Mouse (Mus musculus) adrenal gland, adult 8-10 months (tissue): Measurements from ENCODE around the gene Zcchc24. TPM values are rescaled to one million over a fixed set of nuclear protein-coding genes. Genes with fewer than 3 reads are reported as not detected.
A peak's percentile ranks its signal among the peaks of the same experiment; 100 is the strongest.

Experiments
- DNase-seq: peaks from one replicate; pipeline ENCODE4 v3.0.0; 2022
- total RNA-seq, 4 experiments: library from RNA; stranded (reverse); gene quantifications; 2 replicates each; pipeline ENCODE4 v1.2.4; 2022

Gene Zcchc24
- total RNA-seq, 4 experiments from 2014 or later, result 17.8 to 25.0 (median 21.1) TPM

GRCm38 (mm10) chr14:25774100-25774499 lies 5.3 kb upstream of the Zcchc24 start:
- DNase-seq, result no peak

DNA sequence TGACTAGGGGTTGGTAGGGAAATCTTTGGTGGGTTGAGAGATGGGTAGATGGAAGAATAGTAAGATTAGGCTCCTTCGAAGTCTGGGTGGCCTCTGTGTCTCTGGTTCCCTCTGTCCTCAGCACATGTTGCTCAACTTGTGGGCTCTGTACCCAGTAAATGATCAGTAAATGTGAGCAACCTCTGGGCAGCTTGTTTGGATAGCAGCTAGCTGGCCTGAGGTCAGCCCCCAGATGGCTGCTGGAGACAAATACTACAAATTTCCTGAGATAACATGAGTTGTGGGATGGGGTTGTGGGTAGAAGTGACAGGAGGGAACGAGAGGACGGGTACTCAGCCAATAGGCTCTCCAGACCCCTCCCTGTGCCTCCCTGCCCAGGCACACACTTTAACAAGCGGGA lies 4.2 kb upstream of the Zcchc24 start:
- no peak for DNase-seq

DNA sequence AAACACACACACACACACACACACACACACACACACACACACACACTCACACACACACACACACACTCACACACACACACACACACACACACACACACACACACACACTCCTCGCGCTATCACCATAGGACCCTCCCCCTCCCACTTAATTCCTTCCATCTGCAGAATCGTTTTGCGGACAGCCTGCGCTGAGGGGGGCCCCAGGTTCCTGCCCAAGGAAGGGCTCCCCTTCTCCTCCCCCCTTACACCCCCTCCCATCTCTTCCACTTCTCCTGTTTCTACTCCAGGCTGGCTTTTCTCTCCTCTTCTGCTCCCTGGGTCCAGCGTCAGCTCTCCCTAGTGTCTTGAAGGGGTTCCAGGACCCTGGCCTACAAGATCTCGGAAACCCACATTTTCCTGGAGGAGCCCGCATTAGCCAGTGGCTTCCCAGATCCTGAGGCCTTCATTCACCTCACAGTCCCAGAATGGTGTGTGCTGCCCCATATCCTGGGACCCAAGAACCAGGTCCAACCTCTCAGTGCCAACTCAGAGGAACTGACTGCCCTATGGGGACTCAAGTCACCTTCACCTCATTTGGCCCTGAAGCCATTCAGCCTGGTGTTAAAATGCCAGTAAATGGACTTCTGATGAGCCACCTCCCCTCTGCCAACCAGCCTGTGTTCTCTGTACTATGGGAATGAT lies 927 bp upstream of the Zcchc24 start:
- DNase-seq, result no peak

DNA sequence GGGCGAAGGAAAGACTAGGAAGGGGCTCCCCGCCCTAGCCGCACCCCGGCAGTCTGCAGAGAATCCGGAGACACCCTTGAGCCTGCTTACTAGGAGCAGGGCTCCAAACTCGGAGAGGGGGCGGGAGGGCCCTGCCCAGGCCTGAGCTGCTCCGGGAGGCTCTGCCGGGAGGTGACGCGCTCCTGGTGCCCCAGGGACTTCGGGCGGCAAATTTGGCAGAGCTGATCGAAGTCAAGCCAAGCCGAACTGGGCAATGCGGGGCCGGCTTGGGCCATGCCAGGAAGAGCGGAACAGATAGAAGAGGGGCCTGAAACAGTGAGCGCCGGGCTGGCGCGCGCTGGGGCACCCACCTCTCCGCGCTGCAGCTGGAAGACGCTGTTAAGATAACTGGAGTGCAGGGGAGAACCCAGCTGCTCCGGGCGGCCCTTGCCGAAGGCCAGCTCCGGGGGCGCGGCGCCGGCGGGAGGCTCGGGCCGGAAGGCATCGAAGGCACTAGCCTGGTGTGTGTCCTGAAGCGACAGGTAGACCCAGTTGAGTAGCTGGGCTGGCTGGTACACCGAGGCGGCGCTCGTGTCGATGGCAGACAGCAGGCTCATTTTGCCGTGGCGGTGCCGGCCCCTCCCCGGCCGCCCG lies 462 bp downstream of the Zcchc24 start:
- peak; percentile 45 for DNase-seq

DNA sequence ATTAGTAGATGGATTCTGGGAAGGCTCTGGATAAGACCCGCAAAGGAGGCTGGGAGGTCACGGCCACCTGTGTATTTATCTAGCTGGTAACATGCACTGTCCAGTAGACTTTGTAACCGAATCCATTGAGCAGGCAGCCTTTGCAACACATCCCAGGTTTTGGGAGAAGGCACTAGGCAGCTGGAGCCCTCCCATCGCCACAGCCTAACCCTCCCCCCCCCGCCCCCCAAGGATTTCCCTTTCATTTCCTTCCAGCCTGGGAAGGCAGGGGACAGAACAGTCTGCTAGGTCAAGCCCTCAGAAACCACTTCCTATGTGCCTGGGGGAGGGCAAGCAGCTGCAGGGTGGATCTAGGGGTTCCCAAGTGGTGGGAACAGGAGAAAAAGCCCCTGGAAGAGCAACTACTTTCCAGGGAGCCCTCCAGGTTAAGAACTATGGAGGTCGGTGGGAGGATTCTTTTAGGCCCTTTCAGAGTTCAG lies 1.1 kb downstream of the Zcchc24 start:
- no peak for DNase-seq

GRCm38 (mm10) chr14:25766441-25766840 lies 2.4 kb downstream of the Zcchc24 start:
- DNase-seq, result no peak

DNA sequence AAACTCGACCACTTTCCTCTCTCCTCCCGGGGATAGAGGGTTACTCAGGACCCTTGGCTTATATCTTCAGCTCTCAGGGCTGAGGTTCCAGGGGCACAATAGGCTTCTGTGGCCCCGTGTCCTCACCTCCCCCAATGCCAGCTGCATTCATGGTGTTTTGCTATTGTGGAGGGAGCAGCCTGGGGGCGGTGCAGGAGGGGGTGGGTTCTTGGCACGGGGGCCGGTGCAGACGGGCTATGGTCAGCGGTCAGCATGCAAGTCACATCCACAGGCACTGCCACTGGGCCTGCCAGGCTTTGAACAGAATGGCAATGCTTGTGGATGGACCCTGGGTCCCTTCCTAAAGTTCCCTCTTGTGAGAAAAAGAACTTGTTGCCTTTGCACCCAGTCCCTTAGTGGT lies 2.9 kb downstream of the Zcchc24 start:
- no peak for DNase-seq

- no peak for DNase-seq
These were observed 3.7 kb downstream of the Zcchc24 start for GRCm38 (mm10) chr14:25765146-25765545.

- DNase-seq, result no peak
These were observed 7.7 kb downstream of the Zcchc24 start for GRCm38 (mm10) chr14:25761184-25761583.

- DNase-seq, result no peak
These were observed 8.8 kb downstream of the Zcchc24 start for GRCm38 (mm10) chr14:25759981-25760537.

DNA sequence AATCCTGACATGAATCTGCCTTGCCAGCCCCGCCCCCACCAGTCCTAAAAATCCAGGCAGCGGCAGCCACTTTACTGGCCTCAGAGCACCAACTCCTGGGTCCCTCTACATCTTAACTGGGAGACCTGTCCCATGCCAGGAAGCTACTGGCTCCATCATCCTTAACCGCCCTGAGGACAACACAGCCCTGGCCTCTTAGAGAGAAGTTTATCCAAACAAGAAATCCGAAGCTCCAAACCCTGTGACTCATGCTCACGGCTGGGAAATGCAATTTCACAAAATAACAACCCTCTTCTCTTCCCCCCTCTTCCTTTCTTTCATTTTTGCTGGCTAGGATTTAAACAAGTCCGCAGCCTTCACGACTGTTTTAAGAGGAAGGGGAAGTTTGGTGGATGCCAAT lies 9.3 kb downstream of the Zcchc24 start:
- no peak for DNase-seq

- no peak for DNase-seq
These were observed 10.9 kb downstream of the Zcchc24 start for GRCm38 (mm10) chr14:25757917-25758316.

DNA sequence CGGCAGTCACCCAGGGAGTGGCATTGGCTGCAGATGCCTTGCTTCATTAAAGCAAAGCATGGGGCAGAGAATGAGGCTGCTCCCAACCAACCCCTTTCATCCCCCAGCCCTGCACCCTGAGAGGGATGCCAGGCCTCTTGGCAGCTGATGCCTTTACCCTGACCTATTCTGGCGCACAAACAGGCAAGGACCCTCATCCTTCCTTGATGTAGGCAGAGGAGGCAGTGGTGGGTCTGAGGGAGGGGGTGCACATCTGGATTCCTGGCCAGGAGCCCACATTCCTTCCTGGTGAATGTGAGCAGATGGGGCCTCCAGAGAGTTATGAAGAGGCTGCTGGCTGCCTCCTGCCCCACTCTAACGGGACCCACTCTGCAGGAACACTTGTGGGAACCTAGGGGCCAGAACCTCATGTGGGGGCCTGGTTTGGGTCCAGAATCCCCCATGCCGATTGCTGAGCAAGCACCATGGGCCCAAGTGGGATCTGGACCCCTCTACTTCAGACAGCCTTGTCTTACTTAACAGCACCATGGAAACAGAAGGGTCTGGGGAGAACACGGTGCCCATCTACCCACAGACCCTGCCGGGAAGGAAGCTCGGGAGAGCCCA lies 12.4 kb downstream of the Zcchc24 start:
- no peak for DNase-seq

DNA sequence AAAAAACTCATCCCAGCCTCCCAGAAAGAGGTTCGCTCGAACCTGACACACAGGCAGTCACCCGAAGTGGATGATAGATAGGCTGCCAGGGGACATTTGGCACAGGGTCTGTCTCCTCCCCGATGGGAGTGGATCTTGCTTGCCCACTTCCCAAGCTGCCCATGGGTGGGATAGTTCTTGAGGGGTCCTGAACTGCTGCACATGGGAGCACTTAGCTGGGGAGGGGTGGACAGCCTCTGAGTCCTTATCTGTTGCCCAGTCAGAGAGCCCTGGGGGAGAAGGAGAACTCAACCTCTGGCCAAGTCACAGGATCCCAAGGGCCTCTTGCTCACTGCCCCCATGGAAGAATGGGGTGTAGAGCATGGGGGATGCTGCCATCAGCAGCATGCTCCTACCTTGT lies 13.3 kb downstream of the Zcchc24 start:
- no peak for DNase-seq

GRCm38 (mm10) chr14:25754531-25755484 lies 14.0 kb downstream of the Zcchc24 start:
- DNase-seq, result no peak

GRCm38 (mm10) chr14:25753021-25753420 lies 15.8 kb downstream of the Zcchc24 start:
- no peak for DNase-seq

- no peak for DNase-seq
These were observed 17.8 kb downstream of the Zcchc24 start for GRCm38 (mm10) chr14:25751067-25751466.

- no peak for DNase-seq
These were observed 18.3 kb downstream of the Zcchc24 start for GRCm38 (mm10) chr14:25750448-25751015.

- DNase-seq, result no peak
These were observed 19.5 kb downstream of the Zcchc24 start for GRCm38 (mm10) chr14:25749143-25749909.

- DNase-seq, result no peak
These were observed 20.7 kb downstream of the Zcchc24 start for GRCm38 (mm10) chr14:25747996-25748756.
